In the genomic region with DNA sequence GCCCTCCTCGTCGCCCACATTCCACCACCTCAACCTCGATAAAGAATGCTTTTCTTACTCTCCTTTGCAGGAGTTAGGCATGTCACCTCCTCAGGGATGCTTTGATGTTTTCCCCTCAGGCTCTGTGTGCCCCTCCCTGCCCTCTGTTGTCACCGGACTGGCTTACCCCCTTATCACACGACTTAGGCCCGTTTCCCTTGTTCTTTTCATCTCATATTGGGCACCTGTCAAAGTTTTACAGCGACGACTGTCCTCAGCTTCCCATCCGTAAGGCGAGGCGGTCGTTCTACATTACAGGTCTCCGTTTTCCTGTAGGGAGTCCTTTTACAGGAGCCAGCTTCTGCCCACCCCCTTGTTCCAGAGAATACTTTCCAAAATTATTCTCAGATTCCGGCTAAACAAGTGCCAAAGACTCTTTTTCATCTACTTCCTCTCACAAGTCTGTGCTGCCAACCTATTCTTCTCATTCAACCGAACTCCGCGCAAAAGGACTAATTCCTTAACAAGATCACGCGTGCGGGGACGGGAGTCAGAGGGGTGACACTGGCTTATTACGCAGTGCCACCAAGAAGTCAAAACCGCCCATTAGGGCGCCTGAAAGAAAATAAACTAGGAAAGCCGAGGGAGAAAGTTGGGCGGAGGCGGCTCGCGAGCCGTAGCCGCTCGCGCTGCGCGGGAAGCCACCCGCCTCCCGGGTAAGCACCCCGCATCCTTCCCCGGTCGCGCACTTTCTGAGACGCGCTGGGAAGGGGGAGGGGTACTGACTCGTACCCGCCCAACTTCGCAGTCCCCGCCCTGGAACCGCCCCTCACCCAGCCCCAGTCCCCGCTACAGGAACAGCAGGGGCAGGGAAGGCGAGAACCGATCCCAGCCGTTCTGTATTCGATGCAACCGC, we compare ENCODE assay signal across 8 mouse cellular contexts. TPM values are rescaled to one million over a fixed set of nuclear protein-coding genes. Genes with fewer than 3 reads are reported as not detected.
A peak's percentile ranks its signal among the peaks of the same experiment; 100 is the strongest.
DNase-seq lines count a peak whose midpoint lies in the region; ATAC-seq and TF ChIP-seq lines count a peak whose summit lies in the region.

No protein-coding gene starts in this region.

- peak overlapping the region; percentile 74 for H3K9ac ChIP-seq in ES-E14 (ENCODE audit: insufficient read depth, low read depth, low read length, poor library complexity, severe bottlenecking)
- H3K9ac ChIP-seq in embryonic facial prominence, embryonic 14.5 days (ENCODE audit: low read depth, low read length) = peak overlapping the region; percentile 72
- H3K9ac ChIP-seq in intestine, embryonic 15.5 days = peak overlapping the region; percentile 68
- H3K9ac ChIP-seq in midbrain, embryonic 11.5 days (ENCODE audit: low read length) = peak overlapping the region; percentile 74

- H3K4me2 ChIP-seq in embryonic facial prominence, embryonic 14.5 days (ENCODE audit: low read depth, low read length) = peak overlapping the region; percentile 77
- peak overlapping the region; percentile 91 for H3K4me2 ChIP-seq in intestine, embryonic 15.5 days (replicated peaks)
- H3K4me2 ChIP-seq in midbrain, embryonic 11.5 days = peak overlapping the region; percentile 83

- H3K27ac ChIP-seq in kidney, adult 2 months (ENCODE audit: insufficient read depth, low read depth, low read length) = peak overlapping the region; percentile 97
- no peak overlapping the region for H3K27ac ChIP-seq in ES-E14 (ENCODE audit: insufficient read depth, low read depth, low read length, poor library complexity, severe bottlenecking)
- H3K27ac ChIP-seq in embryonic facial prominence, embryonic 14.5 days (replicated peaks; ENCODE audit: low read depth, low read length) = peak overlapping the region; percentile 89
- peak overlapping the region; percentile 95 for H3K27ac ChIP-seq in intestine, embryonic 15.5 days
- H3K27ac ChIP-seq in midbrain, embryonic 11.5 days (ENCODE audit: low read depth, low read length) = peak overlapping the region; percentile 75

- H3K36me3 ChIP-seq in kidney, adult 2 months (ENCODE audit: control insufficient read depth, insufficient read depth, low read length) = no peaks in the 10 kb centered on the region
- H3K36me3 ChIP-seq in ES-E14 (ENCODE audit: control insufficient read depth, insufficient read depth, low read length, poor library complexity, severe bottlenecking) = no peaks in the 10 kb centered on the region
- H3K36me3 ChIP-seq in embryonic facial prominence, embryonic 14.5 days (ENCODE audit: control insufficient read depth, insufficient read depth, low read length) = no peaks in the 10 kb centered on the region
- no peaks in the 10 kb centered on the region for H3K36me3 ChIP-seq in intestine, embryonic 15.5 days
- no peaks in the 10 kb centered on the region for H3K36me3 ChIP-seq in midbrain, embryonic 11.5 days (ENCODE audit: control insufficient read depth, insufficient read depth, low read length)

- no peaks in the 10 kb centered on the region for H3K9me3 ChIP-seq in ES-E14 (ENCODE audit: control insufficient read depth, insufficient read depth, low read depth, low read length)
- no peaks in the 10 kb centered on the region for H3K9me3 ChIP-seq in embryonic facial prominence, embryonic 14.5 days (ENCODE audit: control insufficient read depth, low read length)
- H3K9me3 ChIP-seq in intestine, embryonic 15.5 days = no peaks in the 10 kb centered on the region
- no peaks in the 10 kb centered on the region for H3K9me3 ChIP-seq in midbrain, embryonic 11.5 days (ENCODE audit: control insufficient read depth, low read length)

- peaks cover 8% of the 10 kb centered on the region for H3K4me1 ChIP-seq in kidney, adult 2 months (ENCODE audit: control insufficient read depth, insufficient read depth, low read length)
- peaks cover 2 to 13% of the 10 kb centered on the region in 2 experiments; a peak in 2 of 4 replicates for H3K4me1 ChIP-seq in ES-E14 (ENCODE audit: control insufficient read depth in 2 of 2, insufficient read depth in 2 of 2, low read length in 2 of 2, poor library complexity in 1 of 2)
- peaks cover 23% of the 10 kb centered on the region for H3K4me1 ChIP-seq in embryonic facial prominence, embryonic 14.5 days (ENCODE audit: control insufficient read depth, insufficient read depth, low read length)
- H3K4me1 ChIP-seq in intestine, embryonic 15.5 days (replicated peaks) = peaks cover 20% of the 10 kb centered on the region
- peaks cover 17% of the 10 kb centered on the region for H3K4me1 ChIP-seq in midbrain, embryonic 11.5 days (ENCODE audit: control insufficient read depth, insufficient read depth, low read length)

- H3K27me3 ChIP-seq in kidney, adult 2 months (replicated peaks; ENCODE audit: control insufficient read depth, insufficient read depth, low read length) = no peaks in the 10 kb centered on the region
- H3K27me3 ChIP-seq in embryonic facial prominence, embryonic 14.5 days (replicated peaks; ENCODE audit: control insufficient read depth, insufficient read depth, low read length) = peaks cover 44% of the 10 kb centered on the region
- H3K27me3 ChIP-seq in intestine, embryonic 15.5 days (replicated peaks) = peaks cover 15% of the 10 kb centered on the region
- H3K27me3 ChIP-seq in midbrain, embryonic 11.5 days (ENCODE audit: control insufficient read depth, insufficient read depth, low read length) = peaks cover 40% of the 10 kb centered on the region

- ATAC-seq in embryonic facial prominence, embryonic 14.5 days (ENCODE audit: low read depth) = peak; percentile 90
- ATAC-seq in intestine, embryonic 15.5 days = peak; percentile 94
- ATAC-seq in midbrain, embryonic 11.5 days (ENCODE audit: low FRiP score) = peak; percentile 90

- H3K4me3 ChIP-seq in kidney, adult 2 months (ENCODE audit: insufficient read depth, low read depth, low read length) = peak overlapping the region; percentile 92
- H3K4me3 ChIP-seq in ES-E14 (ENCODE audit: insufficient read depth in 1 of 2, low read depth in 1 of 2, low read length in 2 of 2, poor library complexity in 1 of 2, severe bottlenecking in 1 of 2) = peak overlapping the region; percentile 78 to 83
- peak overlapping the region; percentile 57 for H3K4me3 ChIP-seq in embryonic facial prominence, embryonic 14.5 days (ENCODE audit: low read depth, low read length)
- H3K4me3 ChIP-seq in intestine, embryonic 15.5 days (replicated peaks) = peak overlapping the region; percentile 68
- peak overlapping the region; percentile 68 for H3K4me3 ChIP-seq in midbrain, embryonic 11.5 days (ENCODE audit: low read depth, low read length)

- no peak for TF ChIP-seq CTCF in kidney, adult 2 months (conservative IDR thresholded peaks at IDR 0.05; ENCODE audit: insufficient read depth, insufficient read length, low read depth, low read length)

- no peak for DNase-seq in kidney, adult 2 months
- no peak for DNase-seq in kidney, adult 8-10 months
- DNase-seq in ES-E14 (ENCODE audit: low read depth, low spot score) (peak; percentile 80), adipocyte (ENCODE audit: low spot score) (no peak)
- DNase-seq in embryonic facial prominence, embryonic 14.5 days (ENCODE audit: low spot score) = peak; percentile 93
- peak; percentile 97 for DNase-seq in midbrain, embryonic 11.5 days (ENCODE audit: low spot score, missing footprints)
- DNase-seq in thymus, postnatal 25 days = peak; percentile 11

- in situ Hi-C loops in ES-E14 (cut with MboI; ENCODE audit: low sequenced_read_pairs in 2 of 2, unreplicated experiment in 2 of 2) = no loop called here

- 6% methylated on average over 54 of the region's 54 CpGs for WGBS in kidney, adult 2 months
- WGBS in embryonic facial prominence, embryonic 14.5 days = 1% methylated on average over 46 of the region's 54 CpGs
- WGBS in intestine, embryonic 15.5 days = 2% methylated on average over 50 of the region's 54 CpGs
- WGBS in midbrain, embryonic 11.5 days = under 1% methylated on average over 53 of the region's 54 CpGs

- no peak for TF ChIP-seq POLR2A in kidney, adult 2 months (IDR thresholded peaks at IDR 0.05; ENCODE audit: low read depth, low read length)

TF ChIP-seq in ES-E14, 5 proteins besides CTCF, POLR2A, EP300 and RAD21:
- TF ChIP-seq MAFK (IDR thresholded peaks at IDR 0.05; ENCODE audit: insufficient read depth, low read depth, low read length) (no peak), HCFC1 (IDR thresholded peaks at IDR 0.05; ENCODE audit: borderline replicate concordance, insufficient read depth, low read length) (no peak), CHD2 (IDR thresholded peaks at IDR 0.05; ENCODE audit: low read depth, low read length) (no peak), ZNF384 (IDR thresholded peaks at IDR 0.05; ENCODE audit: low read depth, low read length) (no peak), ZC3H11A (IDR thresholded peaks at IDR 0.05; ENCODE audit: borderline replicate concordance, low read depth, low read length) (no peak)

RNA-seq across cellular contexts. Expression of a gene that starts 0.7 kb away (rescaled TPM):
- polyA plus RNA-seq in kidney, adult 2 months (2012; rRNA removed) = 11.8 and 14.0 TPM in 2 replicates
- total RNA-seq in ES-E14 (2012; rRNA removed) = 8.1 and 9.2 TPM in 2 replicates
- polyA plus RNA-seq in embryonic facial prominence, embryonic 14.5 days (2014; fragmentation: Nextera tagmentation; extraction: Ambion mirVana) = 8.2 and 10.9 TPM in 2 replicates
- polyA plus RNA-seq in intestine, embryonic 15.5 days (2015; fragmentation: Nextera tagmentation; extraction: Ambion mirVana) = 10.1 and 11.9 TPM in 2 replicates
- 5.1 and 7.0 TPM in 2 replicates for polyA plus RNA-seq in midbrain, embryonic 11.5 days (2014; fragmentation: Nextera tagmentation; extraction: Ambion mirVana)

RNA-seq across cellular contexts. Expression of a gene that starts 14.1 kb away (rescaled TPM):
- 0.23 and 0.31 TPM in 2 replicates for polyA plus RNA-seq in kidney, adult 2 months (2012; rRNA removed)
- total RNA-seq in ES-E14 (2012; rRNA removed) = 0.54 and 0.69 TPM in 2 replicates
- 3.3 and 6.2 TPM in 2 replicates for polyA plus RNA-seq in embryonic facial prominence, embryonic 14.5 days (2014; fragmentation: Nextera tagmentation; extraction: Ambion mirVana)
- 1.1 and 1.5 TPM in 2 replicates for polyA plus RNA-seq in intestine, embryonic 15.5 days (2015; fragmentation: Nextera tagmentation; extraction: Ambion mirVana)
- polyA plus RNA-seq in midbrain, embryonic 11.5 days (2014; fragmentation: Nextera tagmentation; extraction: Ambion mirVana) = 0.39 and 0.51 TPM in 2 replicates

RNA-seq across cellular contexts. Expression of a gene that starts 33.2 kb away (rescaled TPM):
- 1.5 and 1.6 TPM in 2 replicates for polyA plus RNA-seq in kidney, adult 2 months (2012; rRNA removed)
- 3.4 and 4.5 TPM in 2 replicates for total RNA-seq in ES-E14 (2012; rRNA removed)
- 9.5 and 9.8 TPM in 2 replicates for polyA plus RNA-seq in embryonic facial prominence, embryonic 14.5 days (2014; fragmentation: Nextera tagmentation; extraction: Ambion mirVana)
- polyA plus RNA-seq in intestine, embryonic 15.5 days (2015; fragmentation: Nextera tagmentation; extraction: Ambion mirVana) = 6.7 and 7.6 TPM in 2 replicates
- 7.6 and 7.8 TPM in 2 replicates for polyA plus RNA-seq in midbrain, embryonic 11.5 days (2014; fragmentation: Nextera tagmentation; extraction: Ambion mirVana)

RNA-seq across cellular contexts. Expression of a gene that starts 33.8 kb away (rescaled TPM):
- polyA plus RNA-seq in kidney, adult 2 months (2012; rRNA removed) = 4.9 and 5.9 TPM in 2 replicates
- 5.5 and 5.7 TPM in 2 replicates for total RNA-seq in ES-E14 (2012; rRNA removed)
- 21.2 and 21.4 TPM in 2 replicates for polyA plus RNA-seq in embryonic facial prominence, embryonic 14.5 days (2014; fragmentation: Nextera tagmentation; extraction: Ambion mirVana)
- 11.7 and 12.4 TPM in 2 replicates for polyA plus RNA-seq in intestine, embryonic 15.5 days (2015; fragmentation: Nextera tagmentation; extraction: Ambion mirVana)
- polyA plus RNA-seq in midbrain, embryonic 11.5 days (2014; fragmentation: Nextera tagmentation; extraction: Ambion mirVana) = 20.9 and 23.4 TPM in 2 replicates

Comparison
In these comparisons a context has a peak if more than half of its experiments do, and no peak if none do; other contexts are left out.
1. DNase-seq: peak in ES-E14 (single experiment), embryonic facial prominence, embryonic 14.5 days (single experiment), midbrain, embryonic 11.5 days (single experiment) and thymus, postnatal 25 days (single experiment); none in kidney, adult 2 months (single experiment), kidney, adult 8-10 months (0 of 2) and adipocyte (single experiment).
2. Peak in every context shown above with its lines, with median percentiles within 50 percentile points of each other: H3K4me3 ChIP-seq, H3K9ac ChIP-seq, ATAC-seq and H3K4me2 ChIP-seq.